Mouse (Mus musculus): ENCODE results near the gene Ccdc74a. TPM values are rescaled to one million over a fixed set of nuclear protein-coding genes. Genes with fewer than 3 reads are reported as not detected.

The Ccdc74a gene
- polyA plus RNA-seq, 1 experiment from 2014 or later = 14.6 TPM

GRCm38 (mm10) chr16:17649925-17650605 is 3.8 kb downstream of the Ccdc74a start:
- peaks cover 25% of the 10 kb centered on the region for H3K36me3 ChIP-seq (ENCODE audit: control insufficient read depth, insufficient read depth, low read length)

DNA sequence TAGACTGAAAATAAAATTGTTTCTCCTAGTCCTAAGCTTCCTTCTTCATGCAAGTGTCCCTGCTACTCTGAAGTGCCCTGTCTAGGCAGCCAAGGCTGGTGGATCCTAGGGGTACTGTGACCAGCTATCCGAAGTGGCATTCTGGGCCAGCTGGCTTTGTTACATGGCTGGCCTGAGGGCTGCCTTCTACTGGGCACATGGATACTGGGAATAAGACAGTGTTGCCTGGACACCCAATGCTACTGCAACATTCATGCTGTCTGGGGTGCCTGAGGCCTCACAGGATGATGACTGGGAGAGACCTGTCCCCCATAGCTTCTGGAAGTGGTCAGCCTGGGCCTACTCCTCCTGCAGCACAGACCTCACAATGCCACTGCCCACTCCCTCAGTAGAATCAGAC is 4.4 kb downstream of the Ccdc74a start:
- Histone ChIP-seq H3K27me3 (ENCODE audit: control insufficient read depth, insufficient read depth, low read depth, low read length) (no peaks in the 10 kb centered on the region), H3K9ac (ENCODE audit: low read depth, low read length) (no peak overlapping the region), H3K4me1 (ENCODE audit: control insufficient read depth, insufficient read depth, low read length) (peaks cover 8% of the 10 kb centered on the region), H3K27ac (ENCODE audit: low read length) (no peak overlapping the region), H3K36me3 (ENCODE audit: control insufficient read depth, insufficient read depth, low read length) (peaks cover 29% of the 10 kb centered on the region), H3K4me2 (ENCODE audit: low read length) (no peak overlapping the region), H3K9me3 (replicated peaks; ENCODE audit: control insufficient read depth, low read length, poor library complexity, severe bottlenecking) (no peaks in the 10 kb centered on the region), H3K4me3 (ENCODE audit: low read depth, low read length) (no peak overlapping the region)
- 90% methylated on average over 1 of the region's 1 CpGs for WGBS
- no peak for ATAC-seq

More at GRCm38 (mm10) chr16:17649925-17650605, 3.8 kb downstream of the Ccdc74a start:
- Histone ChIP-seq H3K4me2 (ENCODE audit: low read length) (no peak overlapping the region), H3K27ac (ENCODE audit: low read length) (no peak overlapping the region), H3K9ac (ENCODE audit: low read depth, low read length) (no peak overlapping the region), H3K4me1 (ENCODE audit: control insufficient read depth, insufficient read depth, low read length) (peaks cover 8% of the 10 kb centered on the region), H3K4me3 (ENCODE audit: low read depth, low read length) (no peak overlapping the region), H3K9me3 (replicated peaks; ENCODE audit: control insufficient read depth, low read length, poor library complexity, severe bottlenecking) (no peaks in the 10 kb centered on the region), H3K27me3 (ENCODE audit: control insufficient read depth, insufficient read depth, low read depth, low read length) (no peaks in the 10 kb centered on the region)
- ATAC-seq = no peak
- 87% methylated on average over 16 of the region's 16 CpGs for WGBS

- 96% methylated on average over 4 of the region's 4 CpGs for WGBS
- no peak for ATAC-seq
Observed at GRCm38 (mm10) chr16:17652607-17653006, 6.3 kb downstream of the Ccdc74a start.

DNA sequence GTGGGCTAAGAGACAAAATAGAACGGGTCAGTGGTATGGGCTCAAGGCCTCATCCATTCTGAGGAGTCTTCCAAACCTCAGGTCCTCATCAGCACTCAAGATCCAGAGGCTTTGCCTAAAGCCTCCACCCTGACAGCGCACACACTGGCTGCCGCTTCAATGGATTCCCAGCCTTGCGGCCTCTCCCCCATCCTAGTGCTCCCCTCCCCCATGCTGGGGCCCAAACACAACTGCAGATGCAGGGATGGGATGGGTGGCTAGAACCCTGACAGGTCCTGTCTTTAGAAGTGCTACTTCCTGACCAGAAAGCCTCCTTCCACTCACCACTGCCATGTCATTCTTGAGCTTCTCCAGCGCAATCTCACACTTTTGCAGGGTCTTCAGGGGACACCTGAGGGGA is 7.3 kb downstream of the Ccdc74a start:
- Histone ChIP-seq H3K27me3 (ENCODE audit: control insufficient read depth, insufficient read depth, low read depth, low read length) (no peaks in the 10 kb centered on the region), H3K9ac (ENCODE audit: low read depth, low read length) (no peak overlapping the region), H3K36me3 (ENCODE audit: control insufficient read depth, insufficient read depth, low read length) (peaks cover 26% of the 10 kb centered on the region), H3K4me1 (ENCODE audit: control insufficient read depth, insufficient read depth, low read length) (no peaks in the 10 kb centered on the region), H3K27ac (ENCODE audit: low read length) (no peak overlapping the region), H3K4me3 (ENCODE audit: low read depth, low read length) (no peak overlapping the region), H3K9me3 (replicated peaks; ENCODE audit: control insufficient read depth, low read length, poor library complexity, severe bottlenecking) (no peaks in the 10 kb centered on the region), H3K4me2 (ENCODE audit: low read length) (no peak overlapping the region)
- 95% methylated on average over 5 of the region's 5 CpGs for WGBS
- no peak for ATAC-seq

More at GRCm38 (mm10) chr16:17652607-17653006, 6.3 kb downstream of the Ccdc74a start:
- Histone ChIP-seq H3K4me1 (ENCODE audit: control insufficient read depth, insufficient read depth, low read length) (no peaks in the 10 kb centered on the region), H3K4me2 (ENCODE audit: low read length) (no peak overlapping the region), H3K27me3 (ENCODE audit: control insufficient read depth, insufficient read depth, low read depth, low read length) (no peaks in the 10 kb centered on the region), H3K9ac (ENCODE audit: low read depth, low read length) (no peak overlapping the region), H3K4me3 (ENCODE audit: low read depth, low read length) (no peak overlapping the region), H3K36me3 (ENCODE audit: control insufficient read depth, insufficient read depth, low read length) (peaks cover 29% of the 10 kb centered on the region), H3K9me3 (replicated peaks; ENCODE audit: control insufficient read depth, low read length, poor library complexity, severe bottlenecking) (no peaks in the 10 kb centered on the region), H3K27ac (ENCODE audit: low read length) (no peak overlapping the region)

DNA sequence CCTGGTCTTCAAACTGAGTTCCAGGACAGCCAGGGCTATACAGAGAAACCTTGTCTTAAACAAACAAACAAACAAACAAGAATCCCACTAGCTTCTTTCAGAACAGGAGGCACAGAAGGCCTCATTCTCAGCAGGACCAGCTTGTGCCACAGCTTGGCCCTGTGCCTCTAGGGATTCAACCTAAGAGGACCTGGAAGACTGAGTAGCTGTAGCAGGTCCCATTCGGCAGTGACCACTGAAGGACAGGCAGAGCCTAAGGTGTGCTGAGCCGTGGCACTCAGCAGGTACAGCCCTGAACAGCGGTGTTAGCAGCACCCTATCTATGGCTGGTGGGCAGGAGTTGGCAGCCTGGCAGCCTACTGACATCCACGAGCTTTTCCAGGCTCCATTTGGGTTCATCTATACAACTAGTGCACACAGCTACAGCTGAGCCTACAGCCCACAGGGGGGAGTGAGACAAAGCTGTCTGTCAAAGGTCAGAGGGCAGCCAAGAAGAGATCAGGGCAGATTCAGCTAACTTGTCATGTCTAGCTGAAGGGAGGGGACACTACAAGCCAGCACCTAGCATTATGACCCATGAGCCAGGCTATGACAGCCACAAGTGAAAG is 8.0 kb downstream of the Ccdc74a start:
- WGBS = 94% methylated on average over 4 of the region's 4 CpGs
- no peak overlapping the region for H3K9ac ChIP-seq (ENCODE audit: low read depth, low read length)
- H3K27me3 ChIP-seq (ENCODE audit: control insufficient read depth, insufficient read depth, low read depth, low read length) = no peaks in the 10 kb centered on the region
- H3K4me1 ChIP-seq (ENCODE audit: control insufficient read depth, insufficient read depth, low read length) = no peaks in the 10 kb centered on the region
- no peak overlapping the region for H3K4me3 ChIP-seq (ENCODE audit: low read depth, low read length)
- H3K36me3 ChIP-seq (ENCODE audit: control insufficient read depth, insufficient read depth, low read length) = peaks cover 27% of the 10 kb centered on the region
- no peak overlapping the region for H3K27ac ChIP-seq (ENCODE audit: low read length)
- no peaks in the 10 kb centered on the region for H3K9me3 ChIP-seq (replicated peaks; ENCODE audit: control insufficient read depth, low read length, poor library complexity, severe bottlenecking)
- no peak for ATAC-seq
- no peak overlapping the region for H3K4me2 ChIP-seq (ENCODE audit: low read length)

- ATAC-seq = no peak
- no peak overlapping the region for H3K4me2 ChIP-seq (ENCODE audit: low read length)
- H3K4me3 ChIP-seq (ENCODE audit: low read depth, low read length) = no peak overlapping the region
- H3K27ac ChIP-seq (ENCODE audit: low read length) = no peak overlapping the region
- peaks cover 26% of the 10 kb centered on the region for H3K36me3 ChIP-seq (ENCODE audit: control insufficient read depth, insufficient read depth, low read length)
- H3K9me3 ChIP-seq (replicated peaks; ENCODE audit: control insufficient read depth, low read length, poor library complexity, severe bottlenecking) = no peaks in the 10 kb centered on the region
- 93% methylated on average over 5 of the region's 5 CpGs for WGBS
- no peaks in the 10 kb centered on the region for H3K27me3 ChIP-seq (ENCODE audit: control insufficient read depth, insufficient read depth, low read depth, low read length)
- no peaks in the 10 kb centered on the region for H3K4me1 ChIP-seq (ENCODE audit: control insufficient read depth, insufficient read depth, low read length)
- H3K9ac ChIP-seq (ENCODE audit: low read depth, low read length) = no peak overlapping the region
Observed at GRCm38 (mm10) chr16:17656212-17656871, 10.1 kb downstream of the Ccdc74a start.

- no peak overlapping the region for H3K4me3 ChIP-seq (ENCODE audit: low read depth, low read length)
- no peak overlapping the region for H3K9ac ChIP-seq (ENCODE audit: low read depth, low read length)
- H3K27ac ChIP-seq (ENCODE audit: low read length) = no peak overlapping the region
- H3K4me2 ChIP-seq (ENCODE audit: low read length) = no peak overlapping the region
- H3K36me3 ChIP-seq (ENCODE audit: control insufficient read depth, insufficient read depth, low read length) = peaks cover 13% of the 10 kb centered on the region
- no peaks in the 10 kb centered on the region for H3K27me3 ChIP-seq (ENCODE audit: control insufficient read depth, insufficient read depth, low read depth, low read length)
- ATAC-seq = no peak
- H3K4me1 ChIP-seq (ENCODE audit: control insufficient read depth, insufficient read depth, low read length) = no peaks in the 10 kb centered on the region
- no peaks in the 10 kb centered on the region for H3K9me3 ChIP-seq (replicated peaks; ENCODE audit: control insufficient read depth, low read length, poor library complexity, severe bottlenecking)
Observed at GRCm38 (mm10) chr16:17665568-17665967, 19.3 kb downstream of the Ccdc74a start.

DNA sequence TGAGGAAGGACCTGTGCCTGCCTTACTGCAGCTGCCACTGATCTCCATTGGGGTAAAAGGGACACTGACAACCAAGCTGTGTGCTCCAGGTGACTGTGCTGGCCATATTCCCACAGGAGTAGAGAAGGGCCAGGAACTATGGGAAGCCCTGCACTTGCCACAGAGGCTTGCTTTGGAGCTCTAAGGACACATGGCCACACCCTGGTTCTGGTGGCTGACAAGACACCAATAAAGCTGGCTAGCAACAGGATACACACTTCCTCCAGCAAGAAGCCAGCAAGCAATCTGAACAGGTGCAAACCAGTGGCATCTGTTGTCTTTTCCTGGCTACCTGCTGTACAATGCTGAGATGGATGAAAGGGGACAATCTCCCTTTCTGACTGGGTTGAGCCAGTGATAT is 23.6 kb downstream of the Ccdc74a start:
- Histone ChIP-seq H3K4me3 (ENCODE audit: low read depth, low read length) (no peak overlapping the region), H3K27me3 (ENCODE audit: control insufficient read depth, insufficient read depth, low read depth, low read length) (no peaks in the 10 kb centered on the region), H3K9me3 (replicated peaks; ENCODE audit: control insufficient read depth, low read length, poor library complexity, severe bottlenecking) (no peaks in the 10 kb centered on the region), H3K4me1 (ENCODE audit: control insufficient read depth, insufficient read depth, low read length) (no peaks in the 10 kb centered on the region), H3K36me3 (ENCODE audit: control insufficient read depth, insufficient read depth, low read length) (peaks cover 19% of the 10 kb centered on the region), H3K9ac (ENCODE audit: low read depth, low read length) (no peak overlapping the region), H3K27ac (ENCODE audit: low read length) (no peak overlapping the region), H3K4me2 (ENCODE audit: low read length) (no peak overlapping the region)
- no peak for ATAC-seq

DNA sequence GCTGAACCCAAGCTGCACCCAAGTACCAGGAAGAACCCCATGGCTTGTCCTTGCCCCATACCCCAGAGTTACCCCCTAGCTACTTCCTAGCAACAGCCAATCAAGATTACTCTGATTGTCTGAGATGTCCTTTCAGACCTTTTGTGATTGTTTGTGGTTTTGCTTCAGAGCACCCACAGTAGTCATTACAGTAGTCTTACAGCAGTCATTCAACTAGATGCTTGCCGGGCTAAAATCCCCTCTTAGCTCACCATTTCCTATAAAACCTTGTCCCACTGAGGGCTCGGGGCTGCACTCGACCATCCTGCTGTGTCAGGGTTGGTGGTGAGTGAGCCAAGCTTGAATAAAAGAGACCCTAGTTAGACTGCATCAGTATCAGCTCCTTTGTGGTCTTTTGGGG is 48.6 kb downstream of the Ccdc74a start:
- H3K9ac ChIP-seq (ENCODE audit: low read depth, low read length) = no peak overlapping the region
- H3K9me3 ChIP-seq (replicated peaks; ENCODE audit: control insufficient read depth, low read length, poor library complexity, severe bottlenecking) = no peaks in the 10 kb centered on the region
- 90% methylated on average over 3 of the region's 3 CpGs for WGBS
- no peak for ATAC-seq
- H3K4me1 ChIP-seq (ENCODE audit: control insufficient read depth, insufficient read depth, low read length) = no peaks in the 10 kb centered on the region
- no peaks in the 10 kb centered on the region for H3K27me3 ChIP-seq (ENCODE audit: control insufficient read depth, insufficient read depth, low read depth, low read length)
- H3K27ac ChIP-seq (ENCODE audit: low read length) = no peak overlapping the region
- no peak overlapping the region for H3K4me2 ChIP-seq (ENCODE audit: low read length)
- no peak overlapping the region for H3K4me3 ChIP-seq (ENCODE audit: low read depth, low read length)
- H3K36me3 ChIP-seq (ENCODE audit: control insufficient read depth, insufficient read depth, low read length) = peaks cover 14% of the 10 kb centered on the region

Data from midbrain, embryonic 16.5 days (tissue).